Mouse (Mus musculus): ENCODE data around the gene Trpc1. TPM values are rescaled to one million over a fixed set of nuclear protein-coding genes. Genes with fewer than 3 reads are reported as not detected.

The Trpc1 gene
- total and polyA plus RNA-seq, 3 experiments, result 0.15 to 0.50 TPM; not detected in 1

GRCm38 (mm10) chr9:95795077-95795784 is 45.1 kb upstream of the Trpc1 start:
- TF ChIP-seq USF2 (IDR thresholded peaks at IDR 0.05; ENCODE audit: borderline replicate concordance in 1 of 2, insufficient read depth in 1 of 2, low read depth in 1 of 2, low read length in 2 of 2) (no peak), NELFE (IDR thresholded peaks at IDR 0.05; ENCODE audit: low read depth, low read length) (no peak), USF1 (IDR thresholded peaks at IDR 0.05; ENCODE audit: low read depth, low read length) (no peak), ELF1 (IDR thresholded peaks at IDR 0.05; ENCODE audit: low read depth, low read length) (no peak), MYB (IDR thresholded peaks at IDR 0.05; ENCODE audit: low read depth, low read length) (no peak), MAX (IDR thresholded peaks at IDR 0.05; ENCODE audit: low read length) (no peak), CHD2 (IDR thresholded peaks at IDR 0.05; ENCODE audit: low read length) (no peak), EP300 (IDR thresholded peaks at IDR 0.05; ENCODE audit: low read depth in 1 of 2, low read length in 2 of 2) (no peak), POLR2AphosphoS5 (IDR thresholded peaks at IDR 0.05; ENCODE audit: borderline replicate concordance, low read depth, low read length) (no peak), ETS1 (IDR thresholded peaks at IDR 0.05; ENCODE audit: low read depth, low read length) (no peak), ZMIZ1 (IDR thresholded peaks at IDR 0.05; ENCODE audit: low read depth, low read length) (no peak), NRF1 (IDR thresholded peaks at IDR 0.05; ENCODE audit: insufficient read depth, low read depth, low read length, poor library complexity, severe bottlenecking) (no peak), MEF2A (IDR thresholded peaks at IDR 0.05; ENCODE audit: extremely low read depth, insufficient replicate concordance, low read depth, low read length, poor library complexity, severe bottlenecking) (no peak), RCOR1 (IDR thresholded peaks at IDR 0.05; ENCODE audit: low read depth, low read length) (no peak), ZC3H11A (IDR thresholded peaks at IDR 0.05; ENCODE audit: low read depth, low read length) (no peak), RAD21 (IDR thresholded peaks at IDR 0.05; ENCODE audit: low read depth, low read length) (no peak)
- no peaks in the 10 kb centered on the region for H3K79me2 ChIP-seq (ENCODE audit: control insufficient read depth, insufficient read depth, low read length, poor library complexity)
- H3K27ac ChIP-seq (ENCODE audit: control insufficient read depth, low read depth, low read length), result no peak overlapping the region
- no peaks in the 10 kb centered on the region for H3K9me3 ChIP-seq (replicated peaks; ENCODE audit: insufficient read depth, low read length)
- peaks cover 0 to 4% of the 10 kb centered on the region in 2 experiments; a peak in 2 of 4 replicates for H3K27me3 ChIP-seq (ENCODE audit: control insufficient read depth in 1 of 2, insufficient read depth in 2 of 2, low read length in 2 of 2)
- DNase-seq (ENCODE audit: low read depth, low spot score), result no peak
- no peak overlapping the region for H3K9ac ChIP-seq (ENCODE audit: control insufficient read depth, low read depth, low read length, poor library complexity, severe bottlenecking)
- no peaks in the 10 kb centered on the region for H3K36me3 ChIP-seq (ENCODE audit: control insufficient read depth in 1 of 2, insufficient read depth in 2 of 2, low read length in 2 of 2)
- no peaks in the 10 kb centered on the region for H3K4me1 ChIP-seq (ENCODE audit: control insufficient read depth in 1 of 2, insufficient read depth in 2 of 2, low read length in 2 of 2)
- no peak overlapping the region for H3K4me3 ChIP-seq (ENCODE audit: control insufficient read depth in 1 of 2, insufficient read depth in 1 of 2, low read depth in 2 of 2, low read length in 2 of 2)

DNA sequence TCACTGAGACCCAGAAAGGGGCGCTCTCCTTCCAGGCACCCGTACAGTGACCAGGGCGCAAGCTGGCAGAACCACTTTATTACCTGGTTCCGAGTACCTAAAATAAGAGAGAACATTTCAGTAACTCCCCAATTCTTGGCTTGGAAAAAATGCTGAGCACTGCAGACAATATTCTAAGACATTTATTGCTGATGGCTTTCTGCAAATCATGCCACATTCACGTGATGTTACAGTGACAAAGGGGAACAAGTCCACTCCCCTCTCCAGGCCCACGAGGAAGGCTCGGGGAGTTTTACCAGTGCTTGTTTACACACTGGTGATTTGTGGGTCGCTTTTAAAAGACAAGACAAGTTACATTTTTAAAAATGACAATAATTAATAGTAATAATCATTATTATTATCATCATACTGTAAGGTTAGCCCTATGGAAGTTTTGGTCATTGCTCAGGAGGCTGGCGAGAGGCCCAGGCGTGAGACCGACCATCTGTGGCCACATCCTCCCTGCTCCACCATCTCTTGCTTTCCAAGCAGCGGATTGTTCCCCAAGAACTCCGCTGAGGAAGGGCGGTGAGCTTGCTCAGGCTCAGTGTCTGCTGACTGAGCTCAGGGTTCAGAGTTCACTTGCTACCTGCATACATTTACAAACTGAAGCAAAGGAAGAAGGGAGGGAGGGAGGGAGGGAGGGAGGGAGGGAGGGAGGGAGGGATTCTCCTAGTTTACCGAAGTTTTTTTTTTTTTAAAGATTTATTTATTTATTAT is 44.0 kb upstream of the Trpc1 start:
- no peak for TF ChIP-seq E2F4 (IDR thresholded peaks at IDR 0.05; ENCODE audit: borderline replicate concordance, low read depth, low read length)
- TF ChIP-seq ZKSCAN1 (IDR thresholded peaks at IDR 0.05; ENCODE audit: low read depth, low read length), result no peak
- no peak for TF ChIP-seq CTCF (IDR thresholded peaks at IDR 0.05 in 2 of 3, conservative IDR thresholded peaks at IDR 0.05 in 1 of 3; ENCODE audit: control insufficient read depth in 1 of 3, insufficient read depth in 1 of 3, low read depth in 2 of 3, low read length in 3 of 3, poor library complexity in 1 of 3, severe bottlenecking in 1 of 3)
- TF ChIP-seq POLR2AphosphoS2 (IDR thresholded peaks at IDR 0.05; ENCODE audit: low read length), result no peak
- TF ChIP-seq SIN3A (IDR thresholded peaks at IDR 0.05; ENCODE audit: low read length), result no peak
- TF ChIP-seq UBTF (IDR thresholded peaks at IDR 0.05; ENCODE audit: borderline replicate concordance, insufficient read depth, low read depth, low read length), result no peak
- no peak for TF ChIP-seq TBP (IDR thresholded peaks at IDR 0.05; ENCODE audit: low read depth, low read length)
- TF ChIP-seq POLR2A (IDR thresholded peaks at IDR 0.05; ENCODE audit: control insufficient read depth in 1 of 2, insufficient read depth in 1 of 2, low read depth in 1 of 2, low read length in 2 of 2, poor library complexity in 1 of 2), result no peak
- TF ChIP-seq MAFK (IDR thresholded peaks at IDR 0.05; ENCODE audit: borderline replicate concordance, low read depth, low read length), result no peak
- no peak for TF ChIP-seq ZC3H11A (IDR thresholded peaks at IDR 0.05; ENCODE audit: low read depth, low read length)
- Histone ChIP-seq H3K9ac (ENCODE audit: control insufficient read depth, low read depth, low read length, poor library complexity, severe bottlenecking) (no peak overlapping the region), H3K27ac (ENCODE audit: control insufficient read depth, low read depth, low read length) (no peak overlapping the region), H3K4me1 (ENCODE audit: control insufficient read depth in 1 of 2, insufficient read depth in 2 of 2, low read length in 2 of 2) (no peaks in the 10 kb centered on the region), H3K36me3 (ENCODE audit: control insufficient read depth in 1 of 2, insufficient read depth in 2 of 2, low read length in 2 of 2) (no peaks in the 10 kb centered on the region), H3K27me3 (ENCODE audit: control insufficient read depth in 1 of 2, insufficient read depth in 2 of 2, low read length in 2 of 2) (peaks cover 0 to 4% of the 10 kb centered on the region in 2 experiments; a peak in 2 of 4 replicates), H3K4me3 (ENCODE audit: control insufficient read depth in 1 of 2, insufficient read depth in 1 of 2, low read depth in 2 of 2, low read length in 2 of 2) (no peak overlapping the region), H3K9me3 (replicated peaks; ENCODE audit: insufficient read depth, low read length) (no peaks in the 10 kb centered on the region), H3K79me2 (ENCODE audit: control insufficient read depth, insufficient read depth, low read length, poor library complexity) (no peaks in the 10 kb centered on the region)
- DNase-seq (ENCODE audit: low read depth, low spot score), result no peak

Measured in MEL (cell line).